Mouse (Mus musculus) urinary bladder, postnatal 14 days (tissue): ENCODE results near the gene Ldha.

ENCODE experiments used
- DNase-seq: peaks from one replicate; pipeline ENCODE4 v3.0.0; 2021; ENCODE audit warnings: low spot score

The Ldha gene

GRCm38 (mm10) chr7:46838104-46838671, 3.1 kb upstream of the Ldha start:
- peak; percentile 35 for DNase-seq

- peak; percentile 72 for DNase-seq
Measured at GRCm38 (mm10) chr7:46838891-46839302, 2.4 kb upstream of the Ldha start.

GRCm38 (mm10) chr7:46839446-46839845, 1.8 kb upstream of the Ldha start:
- peak; percentile 36 for DNase-seq

- no peak for DNase-seq
Measured at GRCm38 (mm10) chr7:46839861-46840260, 1.4 kb upstream of the Ldha start.

- DNase-seq: peak; percentile 28
Measured at GRCm38 (mm10) chr7:46840326-46840725, 949 bp upstream of the Ldha start.

- no peak for DNase-seq
Measured at GRCm38 (mm10) chr7:46842278-46842677, 1.0 kb downstream of the Ldha start.

- peak; percentile 24 for DNase-seq
Measured at GRCm38 (mm10) chr7:46843576-46843975, 2.3 kb downstream of the Ldha start.

- peak; percentile 96 for DNase-seq
Measured at GRCm38 (mm10) chr7:46845211-46845977, 4.1 kb downstream of the Ldha start.

GRCm38 (mm10) chr7:46845978-46846485, 4.8 kb downstream of the Ldha start:
- DNase-seq: peak; percentile 25

GRCm38 (mm10) chr7:46846486-46847244, 5.4 kb downstream of the Ldha start:
- DNase-seq: peak; percentile 58

GRCm38 (mm10) chr7:46849287-46849686, 8.0 kb downstream of the Ldha start:
- no peak for DNase-seq

GRCm38 (mm10) chr7:46851026-46851425, 9.8 kb downstream of the Ldha start:
- DNase-seq: no peak

GRCm38 (mm10) chr7:46852666-46853065, 11.4 kb downstream of the Ldha start:
- DNase-seq: no peak

- no peak for DNase-seq
Measured at GRCm38 (mm10) chr7:46853365-46853764, 12.1 kb downstream of the Ldha start.

GRCm38 (mm10) chr7:46855866-46856560, 14.7 kb downstream of the Ldha start:
- no peak for DNase-seq

- DNase-seq: no peak
Measured at GRCm38 (mm10) chr7:46857436-46857835, 16.2 kb downstream of the Ldha start.

- no peak for DNase-seq
Measured at GRCm38 (mm10) chr7:46859031-46859430, 17.8 kb downstream of the Ldha start.

- no peak for DNase-seq
Measured at GRCm38 (mm10) chr7:46860996-46861395, 19.7 kb downstream of the Ldha start, which contains the start of gene Ldhc. Gene Ldhc, plus strand, starts transcription at chr7:46861203.

- no peak for DNase-seq
Measured at GRCm38 (mm10) chr7:46871988-46872387, 30.7 kb downstream of the Ldha start.

- no peak for DNase-seq
Measured at GRCm38 (mm10) chr7:46876841-46877240, 35.6 kb downstream of the Ldha start.

GRCm38 (mm10) chr7:46877255-46877654, 36.0 kb downstream of the Ldha start:
- DNase-seq: no peak

GRCm38 (mm10) chr7:46879851-46880250, 38.6 kb downstream of the Ldha start:
- DNase-seq: no peak
